Comparison of ENCODE assay signal across 13 mouse cellular contexts in genomic region chr3:136688101-136688586, GRCm38 (mm10). TPM values are rescaled to one million over a fixed set of nuclear protein-coding genes. Genes with fewer than 3 reads are reported as not detected.
DNase-seq lines count a peak whose midpoint lies in the region; ATAC-seq and TF ChIP-seq lines count a peak whose summit lies in the region.
"Had no signal": no experiment of that assay in that cellular context is flagged by ENCODE, and none has a peak within 500 bp of the region (broad histone marks: within the 10 kb centered on the region; RNA-seq: fewer than 3 reads in every experiment).

No protein-coding gene starts in this region.

- peak; percentile 85 for DNase-seq in CD4-positive helper T cell, adult 2 months (ENCODE audit: low read depth, low spot score)
- DNase-seq in CD8-positive naive resting alpha-beta T cell, adult 2 months (ENCODE audit: low read depth in 2 of 2, low spot score in 2 of 2), result peak; percentile 51 to 58
- peak; percentile 54 for DNase-seq in thymus, adult 2 months
- no peak for DNase-seq in embryo, embryonic 10 days (ENCODE audit: low spot score)
- no peak for DNase-seq in adrenal gland, postnatal 36 days
- DNase-seq: adrenal gland, postnatal 25 days; kidney, postnatal 25 days; lung, embryonic 14.5 days had no signal

- H3K9ac ChIP-seq in kidney, embryonic 16.5 days (replicated peaks; ENCODE audit: low read length), result no peak overlapping the region
- H3K9ac ChIP-seq: lung, embryonic 14.5 days had no signal

- no peak overlapping the region; the same call in 1 of the 2 replicates for H3K4me3 ChIP-seq in macrophage (ENCODE audit: inconsistent target)
- no peak overlapping the region for H3K4me3 ChIP-seq in thymus, adult 2 months (ENCODE audit: control insufficient read depth, insufficient read depth, low read length)
- no peak overlapping the region for H3K4me3 ChIP-seq in kidney, embryonic 16.5 days (ENCODE audit: low read length)
- H3K4me3 ChIP-seq: myocyte had no signal

- H3K79me2 ChIP-seq in macrophage (ENCODE audit: inconsistent target), result peaks cover 99% of the 10 kb centered on the region

- no peaks in the 10 kb centered on the region for H3K27me3 ChIP-seq in thymus, adult 2 months (ENCODE audit: control insufficient read depth, insufficient read depth, low read length)
- H3K27me3 ChIP-seq in kidney, embryonic 16.5 days (ENCODE audit: insufficient read depth, low read length), result no peaks in the 10 kb centered on the region

- ATAC-seq in kidney, embryonic 16.5 days (ENCODE audit: low FRiP score, low TSS enrichment), result no peak
- ATAC-seq: forebrain, embryonic 16.5 days had no signal

- no peaks in the 10 kb centered on the region for H3K9me3 ChIP-seq in kidney, embryonic 16.5 days (ENCODE audit: low read length)

- peaks cover 9% of the 10 kb centered on the region for H3K4me1 ChIP-seq in thymus, adult 2 months (replicated peaks; ENCODE audit: control insufficient read depth, insufficient read depth, low read length)
- peaks cover 12% of the 10 kb centered on the region for H3K4me1 ChIP-seq in kidney, embryonic 16.5 days (ENCODE audit: insufficient read depth, low read length)

- 18% methylated on average over 9 of the region's 9 CpGs for WGBS in macrophage (ENCODE audit: missing documents)
- WGBS in thymus, adult 2 months, result 5% methylated on average over 9 of the region's 9 CpGs
- WGBS in kidney, embryonic 16.5 days, result 64% methylated on average over 9 of the region's 9 CpGs

- no peak overlapping the region for H3K4me2 ChIP-seq in kidney, embryonic 16.5 days (replicated peaks; ENCODE audit: low read depth, low read length)
- H3K4me2 ChIP-seq: lung, embryonic 14.5 days had no signal

- no peak for TF ChIP-seq CTCF in thymus, adult 2 months (IDR thresholded peaks at IDR 0.05; ENCODE audit: borderline replicate concordance, control insufficient read depth, extremely low read depth, insufficient read depth, low read length, poor library complexity)

- peak overlapping the region; percentile 72 for H3K27ac ChIP-seq in macrophage
- H3K27ac ChIP-seq in thymus, adult 2 months (ENCODE audit: control insufficient read depth, insufficient read depth, low read length), result peak overlapping the region; percentile 21; the same call in 1 of the 2 replicates
- H3K27ac ChIP-seq in kidney, embryonic 16.5 days (ENCODE audit: low read length), result no peak overlapping the region
- H3K27ac ChIP-seq: stomach, postnatal 0 days had no signal

- TF ChIP-seq POLR2A in thymus, adult 2 months (IDR thresholded peaks at IDR 0.05; ENCODE audit: control insufficient read depth, extremely low read depth, insufficient read depth, low read length, poor library complexity), result no peak

- H3K36me3 ChIP-seq in macrophage (ENCODE audit: inconsistent target), result no peaks in the 10 kb centered on the region
- H3K36me3 ChIP-seq in thymus, adult 2 months (ENCODE audit: control insufficient read depth, insufficient read depth, low read length), result no peaks in the 10 kb centered on the region
- no peaks in the 10 kb centered on the region for H3K36me3 ChIP-seq in kidney, embryonic 16.5 days (ENCODE audit: insufficient read depth, low read length)

RNA-seq across cellular contexts. Expression of gene Ppp3ca, which starts 18.2 kb away (rescaled TPM):
- 100 to 1,000 TPM in 22 of 26 experiments, 10 to 100 TPM in 4; 33.3 to 254 (median 187) TPM for total RNA-seq in macrophage (2018; cell fraction: chromatin; rRNA removed)
- 10 to 100 TPM; 62.7 to 89.5 (median 78.5) TPM for total RNA-seq in macrophage (2018; cell fraction: cytosol; rRNA removed)
- total RNA-seq in macrophage (2018; cell fraction: nucleus; rRNA removed), result 100 to 1,000 TPM in 21 of 26 experiments, 10 to 100 TPM in 5; 36.9 to 188 (median 128) TPM
- 64.1 to 79.9 TPM (median 70.4 TPM) in 3 replicates for polyA plus RNA-seq in macrophage (2018)
- polyA plus RNA-seq in thymus, adult 2 months (2012; rRNA removed), result 5.6 and 12.3 TPM in 2 replicates
- polyA plus RNA-seq in kidney, embryonic 16.5 days (2015; fragmentation: Nextera tagmentation; extraction: Ambion mirVana), result 50.7 and 56.9 TPM in 2 replicates
- total RNA-seq in adrenal gland, postnatal 36 days (2021), result 10 to 100 TPM; 35.1 to 67.2 TPM

Comparison
In these comparisons a context has a peak if more than half of its experiments do, and no peak if none do; other contexts are left out.
1. DNase-seq: peak in CD4-positive helper T cell, adult 2 months (single experiment), CD8-positive naive resting alpha-beta T cell, adult 2 months (2 of 2) and thymus, adult 2 months (single experiment); none in embryo, embryonic 10 days (single experiment) and adrenal gland, postnatal 36 days (0 of 2).